Mouse (Mus musculus) CD8-positive naive resting alpha-beta T cell, adult 2 months (primary cell): ENCODE measurements around the gene Syt3.
A peak's percentile ranks its signal among the peaks of the same experiment; 100 is the strongest.

Source experiments
- DNase-seq, 2 experiments: peaks; one replicate each; pipeline ENCODE4 v3.0.0; 2022; ENCODE audit warnings: low read depth in 2 of 2, low spot score in 2 of 2

The Syt3 gene

GRCm38 (mm10) chr7:44356590-44357481 lies 27.1 kb upstream of the Syt3 start:
- no peak for DNase-seq

GRCm38 (mm10) chr7:44357531-44357930 lies 26.4 kb upstream of the Syt3 start:
- no peak for DNase-seq

- DNase-seq: no peak
Measured at GRCm38 (mm10) chr7:44358012-44358411, 25.9 kb upstream of the Syt3 start.

GRCm38 (mm10) chr7:44358886-44359654 lies 24.8 kb upstream of the Syt3 start:
- DNase-seq: no peak

GRCm38 (mm10) chr7:44359908-44360672 lies 23.8 kb upstream of the Syt3 start:
- DNase-seq: peak; percentile 78 to 86

GRCm38 (mm10) chr7:44360792-44361301 lies 23.1 kb upstream of the Syt3 start:
- DNase-seq: no peak

- no peak for DNase-seq
Measured at GRCm38 (mm10) chr7:44372678-44373077, 11.2 kb upstream of the Syt3 start.

GRCm38 (mm10) chr7:44373460-44373859 lies 10.4 kb upstream of the Syt3 start:
- DNase-seq: no peak

GRCm38 (mm10) chr7:44373889-44374652 lies 9.8 kb upstream of the Syt3 start:
- peak; percentile 40 to 72 for DNase-seq

- no peak for DNase-seq
Measured at GRCm38 (mm10) chr7:44374756-44375155, 9.1 kb upstream of the Syt3 start.

GRCm38 (mm10) chr7:44375207-44375606 lies 8.7 kb upstream of the Syt3 start:
- DNase-seq: no peak

GRCm38 (mm10) chr7:44375793-44376192 lies 8.1 kb upstream of the Syt3 start:
- no peak for DNase-seq

GRCm38 (mm10) chr7:44378290-44378689 lies 5.6 kb upstream of the Syt3 start:
- no peak for DNase-seq

GRCm38 (mm10) chr7:44382541-44382940 lies 1.4 kb upstream of the Syt3 start:
- no peak for DNase-seq

GRCm38 (mm10) chr7:44384716-44385059 lies 786 bp downstream of the Syt3 start:
- DNase-seq: no peak

- DNase-seq: no peak
Measured at GRCm38 (mm10) chr7:44385720-44386119, 1.8 kb downstream of the Syt3 start, which contains the start of gene 1700008O03Rik. Gene 1700008O03Rik (minus strand): TSS chr7:44385820.

- DNase-seq: no peak
Measured at GRCm38 (mm10) chr7:44391831-44392230, 7.9 kb downstream of the Syt3 start.

GRCm38 (mm10) chr7:44392341-44392740 lies 8.4 kb downstream of the Syt3 start:
- DNase-seq: no peak

- no peak for DNase-seq
Measured at GRCm38 (mm10) chr7:44393284-44393683, 9.4 kb downstream of the Syt3 start.

GRCm38 (mm10) chr7:44398570-44398969 lies 14.7 kb downstream of the Syt3 start:
- peak; percentile 45 to 51 for DNase-seq
